Mouse (Mus musculus): ENCODE measurements at regions not wholly inside any gene's neighbourhood (a gene's known extent, or its start where the extent isn't known, plus 50 kb on each side); places are given as distances from the start of the nearest gene placed in this dataset.

DNA sequence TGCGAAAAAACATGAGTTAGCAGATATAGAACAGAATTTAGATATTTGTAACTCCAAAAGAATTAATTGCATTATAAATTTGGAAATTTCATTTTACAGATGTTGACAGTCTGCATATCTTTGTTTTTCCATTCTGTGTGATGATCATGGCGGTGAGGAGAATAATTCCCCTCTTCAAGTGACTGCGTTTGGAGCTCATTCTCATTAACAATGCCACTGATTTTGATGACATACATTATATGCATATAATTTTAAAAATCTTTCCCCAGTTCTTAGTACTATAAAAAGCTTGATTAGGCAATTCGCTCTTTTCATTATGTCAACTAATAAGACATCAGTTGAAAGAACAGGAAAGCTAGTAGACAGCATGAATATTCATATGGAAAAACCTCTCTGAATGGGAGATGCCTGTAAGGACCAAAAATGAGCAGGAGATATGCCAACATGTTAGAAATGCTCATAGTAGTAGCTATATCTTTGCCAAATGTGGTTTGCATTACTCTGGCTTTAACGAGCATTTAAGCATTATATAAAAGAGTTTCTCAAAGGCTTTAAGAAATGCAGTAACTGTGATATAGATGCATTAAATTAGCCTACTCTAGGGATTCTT, 849.2 kb upstream of the Cldn34c4 start:
- no peak for DNase-seq (ENCODE audit: low spot score)

- no peak for DNase-seq (ENCODE audit: low spot score)
Measured at GRCm38 (mm10) chrX:128577402-128577801, 841.0 kb upstream of the Cldn34c4 start.

GRCm38 (mm10) chrX:128576269-128576871, 840.0 kb upstream of the Cldn34c4 start:
- peak; percentile 6 for DNase-seq (ENCODE audit: low spot score)
